Mouse (Mus musculus) E14TG2a.4 (cell line): ENCODE data around the gene Sfxn1.

ENCODE experiments used
- H3K27me3 ChIP-seq: 2 replicates; pipeline ENCODE4 v1.6.1; 2014; ENCODE audit warnings: low read length, control low read depth; ENCODE audit not compliant: insufficient read depth
- H3K36me3 ChIP-seq: 2 replicates; pipeline ENCODE4 v1.6.1; 2014; ENCODE audit warnings: low read length, control low read depth; ENCODE audit not compliant: insufficient read depth
- H3K4me1 ChIP-seq: replicated peaks from 2 replicates; pipeline ENCODE4 v1.6.1; 2014; ENCODE audit warnings: low read depth, low read length, control low read depth
- H3K4me3 ChIP-seq: replicated peaks from 2 replicates; pipeline ENCODE4 v1.5.1; 2014; ENCODE audit warnings: mild to moderate bottlenecking, low read length
- H3K9me3 ChIP-seq: 2 replicates; pipeline ENCODE4 v1.6.1; 2014; ENCODE audit warnings: low read length, control low read depth
- CTCF ChIP-seq: conservative IDR thresholded peaks from 2 replicates; pipeline ENCODE4 v1.5.1; 2014; ENCODE audit warnings: low read length
- NANOG ChIP-seq: IDR thresholded peaks from 2 replicates; pipeline ENCODE4 v1.6.1; 2014; ENCODE audit warnings: borderline replicate concordance, low read length, mixed read lengths
- POU5F1 ChIP-seq: IDR thresholded peaks from 2 replicates; pipeline ENCODE4 v1.6.1; 2014; ENCODE audit warnings: low read length, borderline replicate concordance

The Sfxn1 gene

DNA sequence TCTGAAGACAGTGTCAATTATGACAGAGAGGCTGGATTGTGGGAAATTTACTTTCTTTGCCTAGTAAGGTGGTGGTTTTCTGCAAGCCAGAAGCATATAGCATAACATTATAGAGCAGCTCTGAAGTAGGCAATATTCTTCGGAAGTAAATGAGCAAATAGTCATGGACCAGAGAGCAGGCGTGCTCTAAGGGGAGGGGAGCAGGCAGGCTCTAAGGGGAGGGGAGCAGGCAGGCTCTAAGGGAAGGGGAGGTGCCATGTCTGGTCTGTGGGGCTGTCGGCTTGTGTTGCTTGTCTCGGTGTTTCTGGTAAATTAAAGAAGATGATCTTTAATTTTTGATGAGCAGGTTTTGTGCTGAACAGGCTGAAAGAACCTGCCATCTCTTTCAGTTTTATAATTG lies 12.5 kb downstream of the Sfxn1 start:
- H3K36me3 ChIP-seq, result peaks cover 74% of the 10 kb centered on the region
- peaks cover 39% of the 10 kb centered on the region for H3K4me1 ChIP-seq
- H3K27me3 ChIP-seq, result no peaks in the 10 kb centered on the region
- H3K9me3 ChIP-seq, result no peaks in the 10 kb centered on the region
- no peak for TF ChIP-seq NANOG
- TF ChIP-seq POU5F1, result no peak
- TF ChIP-seq CTCF, result no peak
- no peak overlapping the region for H3K4me3 ChIP-seq

- Histone ChIP-seq H3K9me3 (no peaks in the 10 kb centered on the region), H3K36me3 (peaks cover 78% of the 10 kb centered on the region), H3K4me3 (no peak overlapping the region), H3K27me3 (no peaks in the 10 kb centered on the region), H3K4me1 (peaks cover 32% of the 10 kb centered on the region)
- TF ChIP-seq NANOG (no peak), POU5F1 (no peak), CTCF (no peak)
These were observed 13.2 kb downstream of the Sfxn1 start for GRCm38 (mm10) chr13:54084826-54085225.

DNA sequence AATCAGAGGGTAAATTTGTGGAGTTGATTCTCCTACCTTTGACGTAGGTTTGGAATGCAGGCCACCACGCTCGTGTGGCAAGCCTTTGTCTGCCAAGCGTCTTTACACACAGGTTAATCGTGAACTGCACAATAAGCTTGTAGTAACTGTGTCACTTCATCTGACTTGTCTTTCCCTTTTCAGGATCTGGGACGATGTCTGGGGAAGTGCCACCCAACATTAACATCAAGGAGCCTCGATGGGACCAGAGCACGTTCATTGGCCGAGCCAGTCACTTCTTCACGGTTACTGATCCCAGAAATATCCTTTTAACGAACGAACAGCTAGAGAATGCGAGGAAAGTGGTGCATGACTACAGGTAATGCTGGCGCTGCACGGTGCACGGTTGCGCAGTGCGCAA lies 13.6 kb downstream of the Sfxn1 start:
- peaks cover 79% of the 10 kb centered on the region for H3K36me3 ChIP-seq
- H3K4me1 ChIP-seq, result peaks cover 28% of the 10 kb centered on the region
- H3K9me3 ChIP-seq, result no peaks in the 10 kb centered on the region
- no peak for TF ChIP-seq POU5F1
- peak; percentile 42; the same call in 1 of the 2 replicates for TF ChIP-seq CTCF
- no peak for TF ChIP-seq NANOG
- H3K27me3 ChIP-seq, result no peaks in the 10 kb centered on the region
- no peak overlapping the region for H3K4me3 ChIP-seq

DNA sequence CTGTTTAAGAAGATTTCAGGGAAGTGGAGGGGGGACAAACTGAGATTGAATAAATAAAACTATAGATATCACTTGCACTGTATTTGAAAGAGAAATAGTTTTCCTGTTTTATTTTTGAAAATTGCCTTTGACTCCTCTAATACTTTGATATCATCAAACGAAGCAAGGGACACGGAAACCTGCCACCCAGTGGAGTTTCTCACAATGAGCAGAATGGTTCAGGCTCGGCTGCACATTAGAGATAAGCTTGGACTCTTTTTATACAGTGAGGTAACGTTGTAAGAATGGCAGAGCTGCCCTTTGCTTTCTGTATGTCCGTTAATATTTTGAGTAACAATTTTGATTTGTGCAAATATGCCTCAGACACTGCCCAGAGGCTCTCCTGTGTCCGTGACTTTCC lies 20.1 kb downstream of the Sfxn1 start:
- TF ChIP-seq NANOG (no peak), POU5F1 (no peak), CTCF (no peak)
- H3K36me3 ChIP-seq, result peaks cover 100% of the 10 kb centered on the region
- no peaks in the 10 kb centered on the region for H3K27me3 ChIP-seq
- no peaks in the 10 kb centered on the region for H3K4me1 ChIP-seq
- H3K4me3 ChIP-seq, result no peak overlapping the region
- H3K9me3 ChIP-seq, result no peaks in the 10 kb centered on the region

DNA sequence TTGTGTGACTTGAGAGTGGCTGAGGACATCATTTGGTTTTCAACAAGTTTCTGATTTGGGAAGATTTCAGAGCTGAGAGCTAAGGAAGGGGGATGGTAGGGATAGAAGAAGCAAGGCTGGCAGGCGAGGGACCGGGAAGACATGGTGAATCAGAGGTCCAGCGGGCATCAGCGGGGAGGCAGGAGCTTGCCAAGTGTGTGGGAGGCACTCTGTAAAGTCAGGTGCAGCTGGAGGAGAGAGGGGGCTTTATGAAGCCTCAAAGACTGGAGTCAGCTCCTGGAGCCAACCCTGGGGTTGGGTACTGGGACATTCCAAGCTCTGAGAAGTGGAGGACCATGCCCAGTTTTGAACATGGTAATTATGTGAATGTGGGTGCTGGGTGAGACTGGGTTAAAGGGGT lies 22.7 kb downstream of the Sfxn1 start:
- Histone ChIP-seq H3K4me1 (no peaks in the 10 kb centered on the region), H3K4me3 (no peak overlapping the region), H3K36me3 (peaks cover 100% of the 10 kb centered on the region), H3K9me3 (no peaks in the 10 kb centered on the region), H3K27me3 (no peaks in the 10 kb centered on the region)
- TF ChIP-seq NANOG (no peak), CTCF (no peak), POU5F1 (no peak)

- Histone ChIP-seq H3K4me3 (no peak overlapping the region), H3K4me1 (no peaks in the 10 kb centered on the region), H3K27me3 (no peaks in the 10 kb centered on the region), H3K9me3 (no peaks in the 10 kb centered on the region), H3K36me3 (peaks cover 100% of the 10 kb centered on the region)
- no peak for TF ChIP-seq POU5F1
- TF ChIP-seq CTCF, result no peak
- TF ChIP-seq NANOG, result no peak
These were observed 23.3 kb downstream of the Sfxn1 start for GRCm38 (mm10) chr13:54094963-54095362.

GRCm38 (mm10) chr13:54095721-54096120 lies 24.1 kb downstream of the Sfxn1 start:
- Histone ChIP-seq H3K4me3 (no peak overlapping the region), H3K4me1 (no peaks in the 10 kb centered on the region), H3K9me3 (no peaks in the 10 kb centered on the region), H3K36me3 (peaks cover 100% of the 10 kb centered on the region), H3K27me3 (no peaks in the 10 kb centered on the region)
- TF ChIP-seq CTCF, result no peak

DNA sequence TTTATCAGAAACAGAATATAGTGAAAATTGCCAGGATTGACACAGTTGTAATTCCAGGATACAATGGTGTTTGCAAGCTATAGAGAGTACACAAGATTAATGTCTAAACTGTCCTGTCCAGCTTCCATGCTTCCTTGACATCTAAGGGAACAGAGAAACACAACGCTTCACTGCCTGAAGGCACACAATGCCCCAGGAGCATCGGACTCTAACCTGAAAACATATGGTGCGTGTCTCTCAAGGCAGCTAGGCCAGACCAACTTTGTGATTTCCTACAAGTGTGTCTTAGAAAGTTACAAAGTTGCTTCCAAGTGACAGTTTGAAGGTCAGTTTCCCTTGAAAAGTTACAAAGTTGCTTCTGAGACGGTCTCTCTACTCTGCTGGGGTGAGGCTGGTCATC lies 25.6 kb downstream of the Sfxn1 start:
- no peak overlapping the region for H3K4me3 ChIP-seq
- TF ChIP-seq NANOG, result no peak
- TF ChIP-seq CTCF, result no peak
- TF ChIP-seq POU5F1, result no peak
- no peaks in the 10 kb centered on the region for H3K27me3 ChIP-seq
- H3K4me1 ChIP-seq, result no peaks in the 10 kb centered on the region
- no peaks in the 10 kb centered on the region for H3K9me3 ChIP-seq
- H3K36me3 ChIP-seq, result peaks cover 100% of the 10 kb centered on the region

- Histone ChIP-seq H3K4me1 (no peaks in the 10 kb centered on the region), H3K36me3 (peaks cover 100% of the 10 kb centered on the region), H3K9me3 (no peaks in the 10 kb centered on the region), H3K4me3 (no peak overlapping the region), H3K27me3 (no peaks in the 10 kb centered on the region)
- TF ChIP-seq CTCF (no peak), POU5F1 (no peak), NANOG (no peak)
These were observed 26.1 kb downstream of the Sfxn1 start for GRCm38 (mm10) chr13:54097797-54098196.
